Mouse (Mus musculus) megakaryocyte-erythroid progenitor cell, adult 5-6 weeks (primary cell): ENCODE results near the gene Mapk12. TPM values are rescaled to one million over a fixed set of nuclear protein-coding genes. Genes with fewer than 3 reads are reported as not detected.

Experiments
- ATAC-seq: replicated peaks from 2 replicates; pipeline ENCODE4 v1.8.0; 2016; ENCODE audit warnings: mild to moderate bottlenecking, inconsistent platforms; ENCODE audit not compliant: severe bottlenecking, poor library complexity, low FRiP score, low TSS enrichment
- total RNA-seq, 2 experiments: library from RNA; stranded (forward) in 1 of 2; stranded (reverse) in 1 of 2; fragments of 200-1000, 215-1000 nt in 1 of 2; fragments of >200 nt in 1 of 2; fragmentation: Nextera tagmentation in 1 of 2; gene quantifications; 2 replicates each; pipeline ENCODE4 v1.2.3; 2014 to 2017

Mapk12 gene
- total RNA-seq, 2 experiments from 2014 or later: 2.1 TPM; not detected in 1

- ATAC-seq: no peak
Observed at GRCm38 (mm10) chr15:89172276-89172935, 31.9 kb upstream of the Mapk12 start.

DNA sequence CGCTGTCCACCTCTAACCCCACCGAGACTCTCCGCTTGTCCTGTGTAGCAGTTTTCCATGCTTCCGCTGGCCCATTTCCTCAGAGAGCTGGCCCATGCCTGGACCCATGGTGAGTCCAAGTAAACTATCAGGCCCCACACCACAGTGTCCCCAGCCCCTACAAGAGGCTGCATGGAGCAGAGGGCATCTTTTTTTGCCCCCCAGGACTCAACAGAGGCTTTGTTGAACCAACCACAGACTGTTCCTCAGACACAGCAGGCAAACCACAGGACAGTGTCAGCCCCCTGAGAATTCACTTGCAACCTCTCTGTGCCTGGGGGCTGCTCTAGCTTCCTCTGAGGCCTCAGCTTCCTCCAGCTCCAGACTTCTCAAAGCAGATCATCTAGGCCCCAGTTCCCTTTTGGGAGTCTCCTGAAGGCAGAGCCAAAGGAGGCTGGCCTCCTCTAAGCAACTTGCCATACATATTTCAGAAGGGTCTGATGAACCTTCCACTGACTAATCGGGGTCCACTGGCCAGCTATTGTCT lies 31.1 kb upstream of the Mapk12 start:
- no peak for ATAC-seq

GRCm38 (mm10) chr15:89170102-89170501 lies 29.6 kb upstream of the Mapk12 start:
- no peak for ATAC-seq

DNA sequence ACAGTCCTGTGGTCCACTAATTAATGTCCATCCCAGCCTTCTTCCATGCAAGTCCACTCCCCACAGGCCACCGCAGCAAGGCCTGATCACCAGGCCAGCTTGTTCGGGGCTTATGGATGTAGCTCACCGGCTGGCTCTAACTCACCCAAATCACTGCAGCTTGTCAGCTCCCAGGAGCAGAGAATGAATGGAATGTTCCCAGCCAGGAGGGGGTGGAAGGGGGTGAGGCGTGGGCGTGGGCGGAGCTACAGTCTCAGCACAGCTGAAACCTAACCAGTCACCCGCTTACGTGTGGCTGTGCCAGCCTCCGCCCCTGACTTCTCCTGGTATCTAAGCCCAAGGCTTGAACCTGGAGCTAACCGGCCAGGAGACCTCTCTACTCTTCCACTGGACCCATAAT lies 28.9 kb upstream of the Mapk12 start:
- ATAC-seq: no peak

- no peak for ATAC-seq
Observed at GRCm38 (mm10) chr15:89168922-89169321, 28.4 kb upstream of the Mapk12 start.

DNA sequence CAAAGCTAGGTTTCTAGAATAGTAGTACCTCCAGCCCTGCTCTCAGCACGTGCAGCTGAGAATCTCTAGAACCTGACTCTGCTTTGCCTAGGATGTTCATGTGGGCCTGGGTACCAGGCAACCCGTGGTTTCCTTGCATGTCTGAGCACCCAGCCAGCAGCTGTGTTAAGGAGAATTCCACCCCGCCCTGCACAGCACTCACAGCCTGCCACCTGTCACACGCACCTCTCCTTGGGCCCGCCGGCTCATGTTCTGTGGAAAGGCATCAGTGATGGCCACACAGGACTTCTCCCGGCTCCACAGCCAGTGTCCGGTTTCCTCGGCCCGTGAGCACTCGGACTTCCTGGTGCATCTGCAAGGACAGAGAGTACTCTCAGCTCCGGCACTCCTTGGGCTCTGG lies 25.0 kb upstream of the Mapk12 start:
- no peak for ATAC-seq

DNA sequence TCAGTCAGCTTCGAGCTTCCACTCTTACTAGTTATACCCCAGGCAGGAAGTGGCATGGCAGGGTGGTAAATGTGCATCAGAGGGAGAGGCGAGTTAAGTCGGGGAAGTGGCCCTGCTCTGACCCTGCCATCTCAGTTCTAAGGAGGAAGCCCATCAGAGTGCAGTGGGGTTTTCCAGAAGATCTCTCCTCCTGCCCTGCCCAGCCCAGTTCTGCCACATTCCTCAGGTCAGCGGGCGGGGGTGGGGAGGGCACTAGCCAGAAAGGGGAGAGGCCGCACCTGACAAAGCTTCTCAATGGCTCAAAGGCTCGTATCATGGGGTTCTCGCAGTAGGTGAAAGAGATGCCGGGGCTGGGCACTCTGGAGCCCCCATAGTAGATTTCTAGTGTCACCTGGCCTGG lies 20.9 kb upstream of the Mapk12 start:
- no peak for ATAC-seq

- no peak for ATAC-seq
Observed at GRCm38 (mm10) chr15:89158516-89158915, 18.0 kb upstream of the Mapk12 start.

- ATAC-seq: peak; percentile 77
Observed at GRCm38 (mm10) chr15:89157954-89158353, 17.5 kb upstream of the Mapk12 start.

- ATAC-seq: no peak
Observed at GRCm38 (mm10) chr15:89152312-89152711, 11.8 kb upstream of the Mapk12 start.

GRCm38 (mm10) chr15:89150041-89150390 lies 9.5 kb upstream of the Mapk12 start:
- peak; percentile 79 for ATAC-seq

GRCm38 (mm10) chr15:89149271-89150040 lies 9.0 kb upstream of the Mapk12 start, which contains the start of gene Mapk11:
Gene Mapk11, minus strand, starts transcription at chr15:89149628.
- ATAC-seq: no peak

- no peak for ATAC-seq
Observed at GRCm38 (mm10) chr15:89148496-89149270, 8.2 kb upstream of the Mapk12 start.

GRCm38 (mm10) chr15:89147895-89148294 lies 7.4 kb upstream of the Mapk12 start:
- ATAC-seq: no peak

DNA sequence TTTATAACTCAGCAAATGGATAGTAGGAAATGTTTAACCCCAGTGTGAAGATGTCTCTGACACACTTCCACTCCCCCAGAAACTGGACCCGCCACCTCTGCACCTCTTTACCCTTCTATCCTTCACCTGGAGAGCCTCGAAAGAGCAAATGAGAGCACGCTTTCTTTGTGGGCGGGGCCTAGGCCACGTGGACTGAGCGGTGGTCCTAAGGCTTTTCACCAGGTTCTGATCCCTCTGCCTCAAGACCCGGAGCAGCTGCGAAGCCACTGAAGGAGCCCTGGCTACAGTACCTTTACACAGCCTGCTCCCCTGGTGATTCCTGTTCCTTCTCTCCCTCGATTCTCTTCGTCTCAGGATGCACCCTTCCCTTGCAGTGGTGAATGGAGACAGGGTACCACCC lies 7.0 kb upstream of the Mapk12 start:
- ATAC-seq: no peak

- ATAC-seq: no peak
Observed at GRCm38 (mm10) chr15:89147024-89147423, 6.5 kb upstream of the Mapk12 start.

DNA sequence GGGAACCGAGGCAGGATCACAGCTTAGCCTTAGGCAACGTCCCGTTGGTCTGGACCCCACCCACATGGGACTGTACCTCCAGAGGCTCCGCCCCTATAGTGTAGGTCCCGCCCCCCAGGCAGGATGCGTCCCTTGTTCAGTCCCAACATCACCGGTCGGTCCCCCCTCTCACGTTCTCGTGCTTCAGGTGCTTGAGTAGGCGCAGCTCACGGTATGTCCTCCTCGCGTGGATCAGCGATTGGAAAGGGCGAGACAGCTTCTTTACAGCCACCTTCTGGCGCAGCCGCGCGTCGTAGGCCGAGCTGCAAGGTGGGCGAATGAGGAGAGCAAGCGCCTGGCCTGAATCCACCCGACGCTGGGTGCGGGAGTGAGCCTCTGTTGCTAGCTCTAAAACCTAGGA lies 6.0 kb upstream of the Mapk12 start:
- 0 out of 2 replicates have a peak, but pooled peaks have one; percentile 25 for ATAC-seq

DNA sequence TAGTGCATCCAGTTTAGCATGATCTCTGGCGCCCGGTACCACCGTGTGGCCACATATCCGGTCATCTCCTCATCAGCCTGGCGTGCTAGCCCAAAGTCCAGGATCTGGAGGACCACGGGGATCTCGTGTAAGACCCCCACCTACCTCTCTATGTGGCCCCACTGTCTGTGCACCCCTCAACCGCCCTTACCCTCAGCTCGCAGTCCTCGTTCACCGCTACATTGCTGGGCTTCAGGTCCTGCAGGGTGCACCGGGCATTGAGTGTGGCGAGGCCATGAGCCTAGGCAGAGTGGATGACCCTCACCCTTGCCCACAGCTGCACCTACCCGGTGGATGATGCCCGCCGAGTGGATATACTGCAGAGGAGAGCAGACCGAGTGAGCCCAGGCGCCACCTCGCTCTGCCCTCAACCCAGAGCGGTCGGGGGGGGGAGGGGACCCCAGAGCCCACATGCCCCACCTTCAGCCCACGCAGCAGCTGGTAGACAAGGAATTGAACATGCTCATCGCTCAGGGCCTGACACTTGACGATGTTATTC lies 5.4 kb upstream of the Mapk12 start:
- ATAC-seq: no peak

DNA sequence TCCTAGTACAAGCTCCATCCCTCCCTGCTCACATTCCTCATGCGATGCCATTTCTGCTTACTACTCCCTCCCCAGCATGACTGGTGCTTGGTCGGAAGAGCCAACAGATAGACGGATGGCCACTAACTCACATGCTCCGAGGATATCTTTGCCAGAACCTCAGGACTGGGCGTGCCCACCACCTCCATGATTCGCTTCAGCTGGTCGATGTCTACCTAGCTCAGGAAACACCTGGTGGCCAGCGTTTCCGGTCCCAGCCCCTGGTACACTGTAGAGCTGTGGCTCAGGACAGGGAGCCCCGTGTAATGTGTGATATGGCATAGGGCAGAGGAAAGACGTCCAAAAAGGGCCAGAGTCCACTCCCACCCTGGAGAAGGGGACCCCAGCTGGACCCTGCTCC lies 4.5 kb upstream of the Mapk12 start:
- no peak for ATAC-seq

DNA sequence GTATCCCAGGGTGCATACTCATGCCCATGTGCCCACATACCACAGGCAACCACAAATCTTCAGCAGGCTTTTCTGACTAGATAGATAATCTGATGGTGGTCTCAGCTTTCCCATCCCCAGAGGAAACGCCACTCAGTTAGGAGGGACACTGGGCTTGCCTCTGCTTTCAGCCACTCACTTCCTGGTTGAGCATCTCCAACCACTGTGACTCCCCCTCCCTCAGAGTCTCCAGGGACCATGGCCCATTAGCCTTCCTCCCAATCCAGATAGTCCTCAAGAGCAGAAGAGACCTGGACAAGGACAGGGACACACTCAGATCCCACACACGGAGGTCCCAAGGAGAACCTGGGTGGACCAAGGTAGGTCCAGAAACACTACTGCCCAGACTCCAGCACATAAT lies 2.6 kb upstream of the Mapk12 start:
- no peak for ATAC-seq
